Mouse (Mus musculus): Measurements from ENCODE around the gene Fbxo47.

The Fbxo47 gene

GRCm38 (mm10) chr11:97883918-97884600 lies at the start of gene Fbxo47:
Gene Fbxo47, minus strand, starts transcription at chr11:97884154.
- DNase-seq (ENCODE audit: low read depth, low spot score): peak; percentile 99

GRCm38 (mm10) chr11:97933553-97933952 lies 49.6 kb upstream of the Fbxo47 start:
- DNase-seq (ENCODE audit: low read depth, low spot score): peak; percentile 59

- DNase-seq (ENCODE audit: low read depth, low spot score): no peak
Measured at GRCm38 (mm10) chr11:97928905-97929304, 45.0 kb upstream of the Fbxo47 start.

- no peak for DNase-seq (ENCODE audit: low read depth, low spot score)
Measured at GRCm38 (mm10) chr11:97924217-97924616, 40.3 kb upstream of the Fbxo47 start.

GRCm38 (mm10) chr11:97923639-97924038 lies 39.7 kb upstream of the Fbxo47 start:
- DNase-seq (ENCODE audit: low read depth, low spot score): no peak

- peak; percentile 64 for DNase-seq (ENCODE audit: low read depth, low spot score)
Measured at GRCm38 (mm10) chr11:97915974-97916503, 32.1 kb upstream of the Fbxo47 start.

GRCm38 (mm10) chr11:97915471-97915870 lies 31.5 kb upstream of the Fbxo47 start:
- no peak for DNase-seq (ENCODE audit: low read depth, low spot score)

GRCm38 (mm10) chr11:97913111-97913510 lies 29.2 kb upstream of the Fbxo47 start:
- peak; percentile 47 for DNase-seq (ENCODE audit: low read depth, low spot score)

GRCm38 (mm10) chr11:97908634-97909348 lies 24.8 kb upstream of the Fbxo47 start:
- DNase-seq (ENCODE audit: low read depth, low spot score): no peak

GRCm38 (mm10) chr11:97907935-97908334 lies 24.0 kb upstream of the Fbxo47 start:
- no peak for DNase-seq (ENCODE audit: low read depth, low spot score)

GRCm38 (mm10) chr11:97906905-97907304 lies 23.0 kb upstream of the Fbxo47 start:
- no peak for DNase-seq (ENCODE audit: low read depth, low spot score)

- DNase-seq (ENCODE audit: low read depth, low spot score): peak; percentile 91
Measured at GRCm38 (mm10) chr11:97905941-97906340, 22.0 kb upstream of the Fbxo47 start.

- no peak for DNase-seq (ENCODE audit: low read depth, low spot score)
Measured at GRCm38 (mm10) chr11:97905540-97905939, 21.6 kb upstream of the Fbxo47 start.

- no peak for DNase-seq (ENCODE audit: low read depth, low spot score)
Measured at GRCm38 (mm10) chr11:97904801-97905200, 20.8 kb upstream of the Fbxo47 start.

- DNase-seq (ENCODE audit: low read depth, low spot score): no peak
Measured at GRCm38 (mm10) chr11:97901806-97902205, 17.9 kb upstream of the Fbxo47 start.

GRCm38 (mm10) chr11:97899822-97900221 lies 15.9 kb upstream of the Fbxo47 start:
- DNase-seq (ENCODE audit: low read depth, low spot score): peak; percentile 89

GRCm38 (mm10) chr11:97897568-97898185 lies 13.7 kb upstream of the Fbxo47 start:
- no peak for DNase-seq (ENCODE audit: low read depth, low spot score)

- no peak for DNase-seq (ENCODE audit: low read depth, low spot score)
Measured at GRCm38 (mm10) chr11:97896655-97897054, 12.7 kb upstream of the Fbxo47 start.

- DNase-seq (ENCODE audit: low read depth, low spot score): no peak
Measured at GRCm38 (mm10) chr11:97891821-97892220, 7.9 kb upstream of the Fbxo47 start.

GRCm38 (mm10) chr11:97885296-97885915 lies 1.5 kb upstream of the Fbxo47 start:
- peak; percentile 19 for DNase-seq (ENCODE audit: low read depth, low spot score)

GRCm38 (mm10) chr11:97884601-97885185 lies 739 bp upstream of the Fbxo47 start:
- DNase-seq (ENCODE audit: low read depth, low spot score): peak; percentile 26

GRCm38 (mm10) chr11:97883542-97883917 lies 424 bp downstream of the Fbxo47 start:
- DNase-seq (ENCODE audit: low read depth, low spot score): peak; percentile 95
